Mouse (Mus musculus): Measurements from ENCODE around the gene Mrtfb.
"Not testable (repeated sequence)": the region's sequence is repeated elsewhere in the genome, so short reads cannot be mapped to it uniquely, and the experiment has no call there.

Gene Mrtfb

GRCm38 (mm10) chr16:13276258-13276657 is 20.0 kb downstream of the Mrtfb start:
- DNase-seq (ENCODE audit: low spot score), result no peak

DNA sequence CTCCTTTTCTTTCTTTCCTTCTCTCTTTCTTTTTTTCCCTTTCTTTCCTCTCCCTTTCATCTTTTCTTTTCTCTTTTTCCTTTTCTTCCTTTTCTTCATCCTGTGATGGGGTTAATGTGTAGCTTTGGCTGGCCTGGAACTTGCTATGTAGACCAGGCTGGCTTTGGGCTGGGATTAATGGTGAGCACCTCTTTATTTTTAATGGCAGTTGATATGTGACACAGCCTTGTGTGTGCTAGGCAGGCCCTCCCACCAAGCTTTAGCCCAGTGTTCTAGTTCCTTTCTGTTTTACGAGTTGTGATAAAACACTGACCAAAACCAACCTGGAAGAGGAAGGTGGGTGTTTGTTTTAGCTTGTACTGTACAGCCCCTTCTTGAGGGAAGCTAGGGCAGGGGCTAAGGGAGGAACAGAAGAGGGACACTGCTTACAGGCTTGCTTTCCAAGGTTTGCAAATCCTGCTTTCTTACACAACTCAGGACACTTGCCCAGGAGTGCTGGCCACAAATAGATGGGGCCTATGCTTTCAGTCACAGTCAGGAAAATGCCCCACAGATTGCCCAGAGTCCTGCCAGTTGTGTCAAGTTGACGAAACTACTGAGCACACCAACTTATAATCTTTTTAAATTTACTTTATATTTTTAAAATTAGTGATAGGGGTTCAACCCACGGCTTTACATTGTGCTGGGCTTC is 20.6 kb downstream of the Mrtfb start:
- no peak for DNase-seq (ENCODE audit: low spot score)

DNA sequence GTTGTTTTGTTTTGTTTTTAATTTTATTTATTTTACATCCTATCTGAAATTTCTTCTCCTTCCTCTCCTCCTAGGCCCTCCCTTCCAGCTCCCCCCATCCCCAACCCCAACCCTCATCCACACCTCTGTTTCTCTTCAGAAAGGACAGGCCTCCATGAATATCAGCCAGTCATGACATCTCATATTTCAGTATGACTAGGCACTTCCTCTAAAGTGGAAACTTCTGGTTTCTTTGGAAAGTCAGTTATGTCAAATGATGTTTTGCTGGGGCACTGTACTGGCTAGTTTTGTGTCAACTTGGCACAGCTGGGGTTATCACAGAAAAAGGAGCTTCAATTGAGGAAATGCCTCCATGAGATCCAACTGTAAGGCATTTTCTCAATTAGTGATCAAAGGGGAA is 30.1 kb downstream of the Mrtfb start:
- not testable (repeated sequence) for DNase-seq (ENCODE audit: low spot score)

DNA sequence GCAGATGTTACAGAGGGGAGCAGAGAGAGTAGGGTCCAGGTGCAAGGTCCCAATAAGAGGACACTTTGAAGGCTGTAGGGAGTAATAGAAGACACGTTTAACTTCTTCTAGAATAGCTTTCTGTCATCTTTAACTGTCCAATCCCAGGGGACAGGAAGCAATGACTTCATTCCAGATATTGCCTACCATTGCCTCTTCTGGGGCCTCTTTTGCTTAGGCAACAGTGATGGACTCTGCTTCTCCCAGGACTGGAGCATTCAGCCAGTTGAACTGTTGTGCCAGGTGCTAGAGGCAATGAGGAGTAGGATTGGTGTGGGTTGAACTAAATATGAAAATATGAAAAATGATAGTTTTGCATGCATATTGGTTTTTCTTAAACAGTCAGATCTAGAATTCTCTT is 41.6 kb downstream of the Mrtfb start:
- DNase-seq (ENCODE audit: low spot score), result no peak

GRCm38 (mm10) chr16:13298991-13299390 is 42.7 kb downstream of the Mrtfb start:
- no peak for DNase-seq (ENCODE audit: low spot score)

DNA sequence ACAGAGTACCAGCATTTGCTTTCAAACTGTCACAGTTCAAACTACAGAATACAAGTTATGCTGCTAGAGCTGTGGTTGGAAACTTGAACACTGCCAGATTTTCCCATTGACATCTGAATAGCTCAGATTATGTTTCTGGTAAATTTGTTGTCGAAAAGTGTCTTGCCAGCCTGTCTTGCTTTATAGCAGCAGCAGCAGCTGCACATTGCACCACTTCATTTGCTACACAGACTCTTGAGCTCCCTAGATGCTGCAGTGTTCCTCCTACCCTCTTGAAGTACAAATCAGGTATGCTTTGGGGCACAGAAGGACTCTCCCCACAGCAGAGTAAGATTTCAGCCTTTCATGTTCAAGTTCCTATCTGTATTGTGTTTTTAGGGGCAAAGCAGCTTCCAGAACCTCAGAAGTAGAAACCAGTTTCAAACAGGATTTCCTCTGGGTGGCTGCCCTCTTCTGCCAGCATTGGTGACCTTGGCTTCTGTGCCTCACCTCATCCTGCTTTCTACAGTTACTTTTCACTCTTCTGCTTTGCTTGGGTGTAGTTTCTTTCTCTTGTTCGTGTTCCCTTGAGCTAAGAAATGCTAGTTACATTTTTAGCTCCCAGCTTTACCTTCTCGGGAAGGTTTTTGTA is 49.9 kb downstream of the Mrtfb start:
- DNase-seq (ENCODE audit: low spot score), result no peak

GRCm38 (mm10) chr16:13310096-13310683 is 53.9 kb downstream of the Mrtfb start:
- DNase-seq (ENCODE audit: low spot score), result no peak

GRCm38 (mm10) chr16:13311374-13311773 is 55.1 kb downstream of the Mrtfb start:
- DNase-seq (ENCODE audit: low spot score), result no peak

- DNase-seq (ENCODE audit: low spot score), result no peak
These were observed 56.9 kb downstream of the Mrtfb start for GRCm38 (mm10) chr16:13313096-13313719.

DNA sequence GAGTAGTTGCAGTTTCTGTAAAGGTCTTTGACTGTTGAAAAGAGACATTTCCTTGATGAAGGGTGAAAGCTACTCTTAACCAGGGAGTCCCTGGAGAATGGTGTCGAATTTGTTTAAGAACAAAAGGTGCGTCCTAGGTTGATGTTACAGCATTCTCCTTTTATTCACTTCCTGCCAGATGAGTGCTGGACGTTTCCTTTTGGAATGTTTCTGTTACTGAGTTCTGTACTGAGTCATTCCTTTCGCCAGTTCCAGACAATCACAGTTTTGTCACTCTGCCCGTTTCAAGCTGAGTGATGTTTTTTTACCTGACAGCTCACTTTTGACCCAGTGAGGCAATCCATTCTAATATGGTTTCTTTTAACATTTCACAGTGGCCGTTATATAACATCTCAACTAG is 67.5 kb downstream of the Mrtfb start:
- no peak for DNase-seq (ENCODE audit: low spot score)

DNA sequence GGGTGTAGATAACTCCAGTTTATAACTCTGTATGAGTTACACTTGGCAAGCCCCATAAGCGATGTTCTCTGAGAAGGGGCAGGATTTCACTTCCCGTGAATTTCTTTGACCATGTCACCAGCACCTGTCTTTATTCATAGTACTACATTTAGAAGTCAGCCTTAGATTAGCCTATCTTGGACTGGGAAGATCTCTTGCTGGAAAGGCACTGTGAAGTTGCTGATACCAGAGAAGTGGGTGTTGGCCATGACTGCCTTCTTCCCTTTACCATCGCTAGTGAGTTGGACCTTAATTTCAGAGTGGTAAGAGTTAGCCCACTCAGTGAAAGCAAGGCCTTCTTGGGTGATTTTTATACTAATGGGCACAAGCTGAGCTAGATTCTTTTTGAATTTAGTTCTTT is 70.3 kb downstream of the Mrtfb start:
- no peak for DNase-seq (ENCODE audit: low spot score)

DNA sequence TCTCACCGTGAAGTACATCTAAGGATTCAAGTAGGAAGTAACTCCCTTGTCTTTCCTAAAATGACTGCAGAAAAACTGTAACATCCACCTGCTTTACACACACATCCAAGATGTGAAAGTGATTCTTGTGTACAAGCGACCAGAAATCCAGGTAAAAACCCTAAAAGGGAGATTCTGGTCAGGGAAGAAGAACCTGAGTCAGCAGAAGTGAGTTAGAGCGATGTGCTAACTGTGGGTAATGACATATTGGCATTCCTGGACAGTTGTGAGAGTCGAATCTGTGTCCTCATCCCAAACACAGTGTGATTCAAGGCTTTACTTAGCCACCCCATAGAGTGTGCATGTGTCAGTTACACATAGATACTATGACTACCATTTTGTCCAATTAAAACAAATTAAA is 72.4 kb downstream of the Mrtfb start:
- DNase-seq (ENCODE audit: low spot score), result no peak

- DNase-seq (ENCODE audit: low spot score), result no peak
These were observed 73.4 kb downstream of the Mrtfb start for GRCm38 (mm10) chr16:13329640-13330039.

- DNase-seq (ENCODE audit: low spot score), result no peak
These were observed 74.0 kb downstream of the Mrtfb start for GRCm38 (mm10) chr16:13330221-13330659.

DNA sequence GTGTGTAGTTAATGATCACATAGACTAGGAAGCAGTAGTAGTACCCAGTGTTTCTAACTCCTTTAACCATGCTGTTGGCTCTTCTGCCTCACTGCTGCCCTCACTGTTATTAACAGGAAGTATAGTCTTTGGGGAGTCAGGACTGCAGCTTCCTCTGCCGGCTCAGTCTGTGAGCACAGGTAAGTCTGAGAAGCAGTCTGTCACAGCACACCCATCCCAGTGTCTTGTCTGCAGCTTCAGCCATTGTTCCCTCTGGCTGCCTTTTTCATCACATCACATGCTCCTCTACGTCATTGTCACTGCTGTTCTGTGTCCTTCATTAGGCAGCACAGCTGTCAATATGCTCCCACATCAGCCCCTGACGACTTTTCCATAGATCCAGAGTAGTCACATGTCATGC is 75.6 kb downstream of the Mrtfb start:
- DNase-seq (ENCODE audit: low spot score), result no peak

DNA sequence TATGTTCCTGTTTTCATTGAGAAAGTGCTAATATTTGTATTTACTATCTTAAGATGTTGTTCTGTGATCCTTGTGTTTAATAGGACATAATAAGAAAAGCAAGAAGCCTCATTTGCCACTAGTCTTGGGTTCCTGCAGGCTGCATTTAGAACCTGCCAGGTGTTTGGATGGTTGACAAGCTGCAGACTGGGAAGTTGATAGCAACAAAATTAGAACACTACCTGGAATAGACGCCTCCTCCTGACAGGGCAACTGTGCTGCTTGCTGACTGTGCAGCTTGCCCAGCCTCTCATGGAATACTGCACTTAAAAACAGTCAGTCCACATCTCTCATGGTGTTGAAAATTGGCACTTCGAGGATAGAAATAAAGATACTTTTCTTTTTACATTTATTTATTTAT is 76.3 kb downstream of the Mrtfb start:
- DNase-seq (ENCODE audit: low spot score), result no peak

DNA sequence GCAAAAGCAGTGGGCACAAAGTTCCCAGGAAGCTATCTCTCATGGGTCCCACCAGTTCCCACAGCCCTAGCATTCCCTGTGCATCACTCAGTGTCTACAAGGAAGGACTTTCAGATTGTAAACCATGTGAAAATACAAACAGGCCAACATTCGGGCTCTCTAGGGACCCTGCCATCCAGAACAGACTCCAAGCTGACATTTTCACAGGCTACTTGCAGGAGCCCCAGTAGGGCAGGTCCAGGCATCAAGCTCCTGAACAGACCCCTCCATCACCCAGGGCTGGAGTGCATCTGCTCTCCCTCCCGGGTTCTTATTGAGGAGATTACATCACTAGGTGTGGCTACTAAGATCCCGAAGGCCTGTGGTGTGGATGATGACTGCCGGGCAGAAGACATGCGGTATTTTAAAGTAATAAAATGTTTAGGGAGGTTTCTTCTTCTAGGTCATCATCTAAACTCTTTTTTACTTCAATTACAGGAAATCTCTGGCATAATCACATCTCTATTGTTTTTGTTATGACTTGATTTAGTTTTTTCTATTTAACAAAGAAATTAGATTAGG is 77.6 kb downstream of the Mrtfb start:
- no peak for DNase-seq (ENCODE audit: low spot score)

GRCm38 (mm10) chr16:13336503-13337230 is 80.4 kb downstream of the Mrtfb start:
- DNase-seq (ENCODE audit: low spot score), result no peak

GRCm38 (mm10) chr16:13338094-13338493 is 81.8 kb downstream of the Mrtfb start:
- DNase-seq (ENCODE audit: low spot score), result no peak

DNA sequence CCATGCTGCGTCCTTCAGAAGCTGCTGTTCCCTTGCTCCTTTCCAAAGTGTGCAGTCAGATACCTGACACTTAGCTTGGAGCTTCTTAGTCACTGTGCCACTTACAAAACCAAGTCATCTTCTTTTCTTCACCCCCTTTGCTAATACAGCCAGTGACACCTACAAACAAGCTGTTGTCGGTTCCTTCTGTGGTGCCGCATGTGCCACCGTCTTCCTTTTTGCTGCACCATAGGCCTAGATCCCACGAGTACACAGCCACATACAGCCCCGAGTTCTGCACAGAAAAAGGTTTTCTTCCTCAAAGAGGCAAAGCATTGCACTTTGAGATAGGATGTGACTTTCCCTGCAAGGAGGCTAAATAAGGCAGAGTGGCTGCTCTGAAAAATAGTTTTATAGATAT is 83.2 kb downstream of the Mrtfb start:
- DNase-seq (ENCODE audit: low spot score), result no peak

- DNase-seq (ENCODE audit: low spot score), result not testable (repeated sequence)
These were observed 89.5 kb downstream of the Mrtfb start for GRCm38 (mm10) chr16:13345822-13346221.

DNA sequence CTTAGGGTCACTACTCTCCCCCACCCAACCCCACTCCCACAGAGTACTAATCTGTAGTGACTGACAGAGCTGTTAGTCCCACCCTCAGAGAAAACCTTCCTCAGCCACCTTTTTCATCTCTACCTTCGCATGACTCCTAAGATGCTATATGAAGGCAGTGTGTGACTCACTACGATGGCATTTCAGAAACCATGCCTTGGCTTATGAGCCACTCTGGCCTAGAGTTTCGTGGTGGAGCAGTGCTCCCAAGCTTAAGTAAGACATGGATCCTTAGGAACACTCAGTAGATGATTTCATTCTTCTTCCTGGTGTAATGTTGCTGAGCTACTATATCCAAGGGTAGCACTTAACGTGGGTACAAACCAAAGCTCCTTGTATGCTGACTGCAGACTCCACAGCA is 94.4 kb downstream of the Mrtfb start:
- DNase-seq (ENCODE audit: low spot score), result no peak

Data from layer of hippocampus, adult 9-10 months (tissue).